Mouse (Mus musculus) heart, adult 8-10 months (tissue): ENCODE results near the gene Rcn3. TPM values are rescaled to one million over a fixed set of nuclear protein-coding genes. Genes with fewer than 3 reads are reported as not detected.
"Not testable (repeated sequence)": the region's sequence is repeated elsewhere in the genome, so short reads cannot be mapped to it uniquely, and the experiment has no call there.

Experiments
- DNase-seq: peaks from one replicate; pipeline ENCODE4 v3.0.0; 2022; ENCODE audit warnings: low spot score
- total RNA-seq, 4 experiments: library from RNA; stranded (reverse); gene quantifications; 2 replicates each; pipeline ENCODE4 v1.2.4; 2022

Rcn3 gene
- total RNA-seq: 10 to 100 TPM; 17.8 to 27.4 (median 21.4) TPM

- DNase-seq: peak; percentile 82
Observed at GRCm38 (mm10) chr7:45092048-45092447, at the start of gene Rcn3. Gene Rcn3, minus strand, starts transcription at chr7:45092221.

GRCm38 (mm10) chr7:45141319-45141718 is 49.3 kb upstream of the Rcn3 start:
- no peak for DNase-seq

GRCm38 (mm10) chr7:45139904-45140723 is 48.1 kb upstream of the Rcn3 start:
- no peak for DNase-seq

GRCm38 (mm10) chr7:45138403-45138802 is 46.4 kb upstream of the Rcn3 start:
- DNase-seq: no peak

GRCm38 (mm10) chr7:45137171-45138006 is 45.4 kb upstream of the Rcn3 start:
- no peak for DNase-seq

- peak; percentile 97 for DNase-seq
Observed at GRCm38 (mm10) chr7:45135993-45136567, 44.1 kb upstream of the Rcn3 start, which contains the start of the genes Gm45713 and Flt3l. Gene Gm45713, minus strand, starts transcription at chr7:45136231. Gene Flt3l, minus strand, starts transcription at chr7:45136432.

- DNase-seq: no peak
Observed at GRCm38 (mm10) chr7:45135370-45135769, 43.3 kb upstream of the Rcn3 start.

GRCm38 (mm10) chr7:45134544-45135026 is 42.6 kb upstream of the Rcn3 start:
- no peak for DNase-seq

- no peak for DNase-seq
Observed at GRCm38 (mm10) chr7:45133446-45134159, 41.6 kb upstream of the Rcn3 start.

- DNase-seq: no peak
Observed at GRCm38 (mm10) chr7:45131850-45132249, 39.8 kb upstream of the Rcn3 start.

- no peak for DNase-seq
Observed at GRCm38 (mm10) chr7:45129776-45130512, 37.9 kb upstream of the Rcn3 start.

GRCm38 (mm10) chr7:45129318-45129717 is 37.3 kb upstream of the Rcn3 start:
- DNase-seq: no peak

GRCm38 (mm10) chr7:45128624-45129246 is 36.7 kb upstream of the Rcn3 start, which contains the start of gene Rpl13a:
Gene Rpl13a, minus strand, starts transcription at chr7:45128761.
- DNase-seq: peak; percentile 100

GRCm38 (mm10) chr7:45127700-45128224 is 35.7 kb upstream of the Rcn3 start:
- DNase-seq: no peak

- DNase-seq: no peak
Observed at GRCm38 (mm10) chr7:45126844-45127699, 35.1 kb upstream of the Rcn3 start.

- no peak for DNase-seq
Observed at GRCm38 (mm10) chr7:45126147-45126843, 34.3 kb upstream of the Rcn3 start.

- DNase-seq: not testable (repeated sequence)
Observed at GRCm38 (mm10) chr7:45125649-45126048, 33.6 kb upstream of the Rcn3 start.

- DNase-seq: no peak
Observed at GRCm38 (mm10) chr7:45125144-45125600, 33.2 kb upstream of the Rcn3 start.
